Mouse (Mus musculus): Measurements from ENCODE around the gene Ralgps1.

Gene Ralgps1

GRCm38 (mm10) chr2:33176921-33177320 is 194.4 kb downstream of the Ralgps1 start:
- DNase-seq (ENCODE audit: extremely low spot score) = no peak

GRCm38 (mm10) chr2:33176516-33176915 is 194.8 kb downstream of the Ralgps1 start:
- DNase-seq (ENCODE audit: extremely low spot score) = no peak

- DNase-seq (ENCODE audit: extremely low spot score) = no peak
These were observed 197.6 kb downstream of the Ralgps1 start for GRCm38 (mm10) chr2:33173686-33174085.

- no peak for DNase-seq (ENCODE audit: extremely low spot score)
These were observed 198.2 kb downstream of the Ralgps1 start for GRCm38 (mm10) chr2:33173126-33173525.

GRCm38 (mm10) chr2:33170777-33171565 is 200.3 kb downstream of the Ralgps1 start:
- no peak for DNase-seq (ENCODE audit: extremely low spot score)

- no peak for DNase-seq (ENCODE audit: extremely low spot score)
These were observed 201.8 kb downstream of the Ralgps1 start for GRCm38 (mm10) chr2:33169445-33169844.

GRCm38 (mm10) chr2:33167060-33167459 is 204.2 kb downstream of the Ralgps1 start:
- no peak for DNase-seq (ENCODE audit: extremely low spot score)

- DNase-seq (ENCODE audit: extremely low spot score) = no peak
These were observed 205.4 kb downstream of the Ralgps1 start for GRCm38 (mm10) chr2:33165710-33166374.

- no peak for DNase-seq (ENCODE audit: extremely low spot score)
These were observed 206.1 kb downstream of the Ralgps1 start for GRCm38 (mm10) chr2:33165229-33165628.

GRCm38 (mm10) chr2:33164646-33165045 is 206.6 kb downstream of the Ralgps1 start:
- DNase-seq (ENCODE audit: extremely low spot score) = no peak

GRCm38 (mm10) chr2:33162126-33162525 is 209.2 kb downstream of the Ralgps1 start:
- DNase-seq (ENCODE audit: extremely low spot score) = no peak

- no peak for DNase-seq (ENCODE audit: extremely low spot score)
These were observed 210.8 kb downstream of the Ralgps1 start for GRCm38 (mm10) chr2:33160326-33160973.

- no peak for DNase-seq (ENCODE audit: extremely low spot score)
These were observed 211.7 kb downstream of the Ralgps1 start for GRCm38 (mm10) chr2:33159593-33159992.

GRCm38 (mm10) chr2:33158895-33159294 is 212.4 kb downstream of the Ralgps1 start:
- DNase-seq (ENCODE audit: extremely low spot score) = no peak

- no peak for DNase-seq (ENCODE audit: extremely low spot score)
These were observed 215.0 kb downstream of the Ralgps1 start for GRCm38 (mm10) chr2:33156283-33156781.

GRCm38 (mm10) chr2:33154751-33155372 is 216.4 kb downstream of the Ralgps1 start:
- peak; percentile 73 for DNase-seq (ENCODE audit: extremely low spot score)

GRCm38 (mm10) chr2:33146994-33147393 is 224.3 kb downstream of the Ralgps1 start:
- no peak for DNase-seq (ENCODE audit: extremely low spot score)

GRCm38 (mm10) chr2:33143292-33143691 is 228.0 kb downstream of the Ralgps1 start:
- DNase-seq (ENCODE audit: extremely low spot score) = no peak

- DNase-seq (ENCODE audit: extremely low spot score) = no peak
These were observed 232.8 kb downstream of the Ralgps1 start for GRCm38 (mm10) chr2:33138491-33138890.

- no peak for DNase-seq (ENCODE audit: extremely low spot score)
These were observed 233.6 kb downstream of the Ralgps1 start for GRCm38 (mm10) chr2:33137731-33138130.

GRCm38 (mm10) chr2:33137244-33137643 is 234.0 kb downstream of the Ralgps1 start:
- no peak for DNase-seq (ENCODE audit: extremely low spot score)

- DNase-seq (ENCODE audit: extremely low spot score) = no peak
These were observed 234.9 kb downstream of the Ralgps1 start for GRCm38 (mm10) chr2:33136366-33136765.

Data from embryo, embryonic 9.5 days (tissue).